Mouse (Mus musculus): ENCODE measurements around the gene Pheta2. TPM values are rescaled to one million over a fixed set of nuclear protein-coding genes. Genes with fewer than 3 reads are reported as not detected.
"Not testable (repeated sequence)": the region's sequence is repeated elsewhere in the genome, so short reads cannot be mapped to it uniquely, and the experiment has no call there.

Pheta2 gene
- polyA plus RNA-seq, 1 experiment from 2014 or later = 8.4 TPM

DNA sequence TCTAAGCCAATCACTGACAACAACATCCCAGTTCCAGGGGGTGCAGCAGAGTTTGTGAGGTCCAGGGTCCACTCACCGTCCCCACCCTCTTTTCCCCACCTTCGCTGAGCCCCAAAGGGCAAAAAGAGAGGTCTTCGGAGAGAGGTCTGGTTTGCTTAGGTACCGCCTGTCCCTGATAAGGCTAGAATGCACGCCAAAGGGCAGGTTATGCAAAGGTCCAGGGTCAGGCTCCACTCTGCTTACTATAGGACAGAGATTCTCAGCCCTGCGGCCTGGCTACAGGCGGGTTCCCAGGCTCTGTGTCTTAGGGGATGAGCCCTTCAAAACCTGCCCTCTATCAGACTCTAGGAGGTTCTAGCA, 40.7 kb downstream of the Pheta2 start:
- DNase-seq (ENCODE audit: low spot score) = no peak
- Histone ChIP-seq H3K9me3 (ENCODE audit: low read length) (no peaks in the 10 kb centered on the region), H3K4me3 (ENCODE audit: low read depth, low read length) (peak overlapping the region; percentile 43), H3K27me3 (replicated peaks; ENCODE audit: insufficient read depth, low read length) (no peaks in the 10 kb centered on the region), H3K36me3 (ENCODE audit: insufficient read depth, low read length) (no peaks in the 10 kb centered on the region), H3K27ac (ENCODE audit: low read length) (peak overlapping the region; percentile 93), H3K4me1 (ENCODE audit: insufficient read depth, low read depth, low read length) (peaks cover 7% of the 10 kb centered on the region; the same call in 1 of the 2 replicates), H3K4me2 (replicated peaks; ENCODE audit: low read depth, low read length) (peak overlapping the region; percentile 72), H3K9ac (replicated peaks; ENCODE audit: low read depth) (peak overlapping the region; percentile 54)
- 16% methylated on average over 7 of the region's 7 CpGs for WGBS
- no peak for ATAC-seq
- TF ChIP-seq EP300 (IDR thresholded peaks at IDR 0.05) = no peak
- TF ChIP-seq CTCF (IDR thresholded peaks at IDR 0.05) = no peak

DNA sequence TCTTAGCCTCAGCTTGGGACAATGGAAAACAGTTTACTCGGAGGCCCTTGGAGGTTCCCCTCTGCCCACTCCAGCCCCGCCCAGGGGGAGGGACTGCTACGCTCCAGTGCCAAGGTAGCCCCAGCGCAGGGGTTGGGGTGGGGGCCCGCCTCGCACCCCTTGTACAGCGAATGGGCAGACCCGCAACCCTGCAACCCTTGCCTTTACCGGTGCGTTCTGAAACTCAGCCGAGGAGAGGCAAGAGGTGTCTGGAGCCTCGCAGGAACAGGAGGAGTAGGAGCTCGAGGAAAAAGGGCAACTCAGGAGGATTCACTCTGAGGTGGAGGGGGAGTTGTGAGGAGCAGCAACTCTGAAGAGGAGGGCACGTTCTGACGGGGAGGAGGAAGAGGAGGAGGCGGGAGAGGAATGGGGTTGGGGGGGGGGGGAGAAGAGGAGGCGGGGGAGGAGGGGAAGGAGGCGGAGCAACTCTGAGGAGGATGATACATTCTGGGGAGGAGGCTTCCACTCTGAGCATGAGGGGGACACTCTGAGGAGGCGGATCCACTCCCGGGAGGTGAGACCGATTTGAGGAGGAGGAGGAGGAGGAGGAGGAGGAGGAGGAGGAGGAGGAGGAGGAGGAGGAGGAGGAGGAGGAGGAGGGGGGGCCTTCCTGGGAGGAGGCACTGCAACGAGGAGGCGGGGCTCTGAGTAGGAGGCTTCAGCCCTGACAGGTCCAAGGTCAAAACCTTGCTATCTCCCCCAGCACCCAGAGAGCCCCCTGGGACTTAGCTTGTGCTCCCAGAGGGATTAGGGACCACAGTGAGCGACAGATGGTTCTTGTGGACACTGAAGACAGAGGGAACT, 41.4 kb downstream of the Pheta2 start, which contains the start of gene Cyp2d22:
Cyp2d22 (minus strand) TSS at position 390 of the 843 bp plus-strand sequence.
- WGBS = 5% methylated on average over 16 of the region's 24 CpGs
- H3K4me2 ChIP-seq (replicated peaks; ENCODE audit: low read depth, low read length) = peak within 1 kb of the TSS; percentile 72
- no peaks in the 10 kb centered on the region for H3K27me3 ChIP-seq (replicated peaks; ENCODE audit: insufficient read depth, low read length)
- H3K36me3 ChIP-seq (ENCODE audit: insufficient read depth, low read length) = no peaks in the 10 kb centered on the region
- ATAC-seq (peak; percentile 51), DNase-seq (ENCODE audit: low spot score) (peak; percentile 83)
- H3K9me3 ChIP-seq (ENCODE audit: low read length) = no peaks in the 10 kb centered on the region
- TF ChIP-seq CTCF (IDR thresholded peaks at IDR 0.05) (no peak), EP300 (IDR thresholded peaks at IDR 0.05) (no peak)
- peak within 1 kb of the TSS; percentile 93 for H3K27ac ChIP-seq (ENCODE audit: low read length)
- peak within 1 kb of the TSS; percentile 54 for H3K9ac ChIP-seq (replicated peaks; ENCODE audit: low read depth)
- peaks cover 7% of the 10 kb centered on the region; the same call in 1 of the 2 replicates for H3K4me1 ChIP-seq (ENCODE audit: insufficient read depth, low read depth, low read length)
- H3K4me3 ChIP-seq (ENCODE audit: low read depth, low read length) = peak within 1 kb of the TSS; percentile 43

- peak; percentile 46 for DNase-seq (ENCODE audit: low spot score)
- WGBS = 27% methylated on average over 7 of the region's 7 CpGs
- H3K4me3 ChIP-seq (ENCODE audit: low read depth, low read length) = peak overlapping the region; percentile 43; the same call in 1 of the 2 replicates
- H3K9ac ChIP-seq (replicated peaks; ENCODE audit: low read depth) = no peak overlapping the region
- no peaks in the 10 kb centered on the region for H3K9me3 ChIP-seq (ENCODE audit: low read length)
- ATAC-seq = 0 out of 2 replicates have a peak, but pooled peaks have one; percentile 5
- no peak for TF ChIP-seq CTCF (IDR thresholded peaks at IDR 0.05)
- TF ChIP-seq EP300 (IDR thresholded peaks at IDR 0.05) = 0 out of 2 replicates have a peak, but pooled peaks have one; percentile 50
- peak overlapping the region; percentile 72 for H3K4me2 ChIP-seq (replicated peaks; ENCODE audit: low read depth, low read length)
- peaks cover 7% of the 10 kb centered on the region; the same call in 1 of the 2 replicates for H3K4me1 ChIP-seq (ENCODE audit: insufficient read depth, low read depth, low read length)
- H3K27ac ChIP-seq (ENCODE audit: low read length) = no peak overlapping the region
- H3K27me3 ChIP-seq (replicated peaks; ENCODE audit: insufficient read depth, low read length) = no peaks in the 10 kb centered on the region
- no peaks in the 10 kb centered on the region for H3K36me3 ChIP-seq (ENCODE audit: insufficient read depth, low read length)
Observed at GRCm38 (mm10) chr15:82380714-82381062, 41.9 kb downstream of the Pheta2 start.

GRCm38 (mm10) chr15:82382441-82382840, 43.7 kb downstream of the Pheta2 start:
- H3K36me3 ChIP-seq (ENCODE audit: insufficient read depth, low read length) = no peaks in the 10 kb centered on the region
- no peaks in the 10 kb centered on the region for H3K9me3 ChIP-seq (ENCODE audit: low read length)
- H3K27ac ChIP-seq (ENCODE audit: low read length) = no peak overlapping the region
- H3K4me1 ChIP-seq (ENCODE audit: insufficient read depth, low read depth, low read length) = peaks cover 7% of the 10 kb centered on the region; the same call in 1 of the 2 replicates
- 80% methylated on average over 2 of the region's 2 CpGs for WGBS
- no peak overlapping the region for H3K4me3 ChIP-seq (ENCODE audit: low read depth, low read length)
- H3K27me3 ChIP-seq (replicated peaks; ENCODE audit: insufficient read depth, low read length) = no peaks in the 10 kb centered on the region
- no peak overlapping the region for H3K9ac ChIP-seq (replicated peaks; ENCODE audit: low read depth)
- no peak overlapping the region for H3K4me2 ChIP-seq (replicated peaks; ENCODE audit: low read depth, low read length)
- TF ChIP-seq CTCF (IDR thresholded peaks at IDR 0.05) (no peak), EP300 (IDR thresholded peaks at IDR 0.05) (no peak)
- DNase-seq (ENCODE audit: low spot score) (no peak), ATAC-seq (no peak)

- Histone ChIP-seq H3K4me3 (ENCODE audit: low read depth, low read length) (no peak overlapping the region), H3K4me1 (ENCODE audit: insufficient read depth, low read depth, low read length) (no peaks in the 10 kb centered on the region), H3K36me3 (ENCODE audit: insufficient read depth, low read length) (no peaks in the 10 kb centered on the region), H3K27ac (ENCODE audit: low read length) (no peak overlapping the region), H3K27me3 (replicated peaks; ENCODE audit: insufficient read depth, low read length) (no peaks in the 10 kb centered on the region), H3K9ac (replicated peaks; ENCODE audit: low read depth) (no peak overlapping the region), H3K9me3 (ENCODE audit: low read length) (no peaks in the 10 kb centered on the region), H3K4me2 (replicated peaks; ENCODE audit: low read depth, low read length) (no peak overlapping the region)
- WGBS = 85% methylated on average over 2 of the region's 2 CpGs
- ATAC-seq = no peak
- DNase-seq (ENCODE audit: low spot score) = no peak
- TF ChIP-seq EP300 (IDR thresholded peaks at IDR 0.05) (no peak), CTCF (IDR thresholded peaks at IDR 0.05) (no peak)
Observed at GRCm38 (mm10) chr15:82385729-82386128, 47.0 kb downstream of the Pheta2 start.

GRCm38 (mm10) chr15:82389916-82390315, 51.2 kb downstream of the Pheta2 start:
- H3K9ac ChIP-seq (replicated peaks; ENCODE audit: low read depth); H3K27me3 ChIP-seq (replicated peaks; ENCODE audit: insufficient read depth, low read length); H3K27ac ChIP-seq (ENCODE audit: low read length); H3K9me3 ChIP-seq (ENCODE audit: low read length); H3K4me2 ChIP-seq (replicated peaks; ENCODE audit: low read depth, low read length); H3K4me3 ChIP-seq (ENCODE audit: low read depth, low read length); ATAC-seq; H3K36me3 ChIP-seq (ENCODE audit: insufficient read depth, low read length); H3K4me1 ChIP-seq (ENCODE audit: insufficient read depth, low read depth, low read length); DNase-seq (ENCODE audit: low spot score): not testable (repeated sequence)
- WGBS = 87% methylated on average over 10 of the region's 10 CpGs

GRCm38 (mm10) chr15:82393922-82394321, 55.2 kb downstream of the Pheta2 start, which contains the start of gene Cyp2d11:
Gene Cyp2d11 (minus strand): TSS chr15:82394022.
- H3K9ac ChIP-seq (replicated peaks; ENCODE audit: low read depth); H3K27ac ChIP-seq (ENCODE audit: low read length); H3K9me3 ChIP-seq (ENCODE audit: low read length); H3K27me3 ChIP-seq (replicated peaks; ENCODE audit: insufficient read depth, low read length); ATAC-seq; H3K4me3 ChIP-seq (ENCODE audit: low read depth, low read length); DNase-seq (ENCODE audit: low spot score); H3K4me1 ChIP-seq (ENCODE audit: insufficient read depth, low read depth, low read length); H3K4me2 ChIP-seq (replicated peaks; ENCODE audit: low read depth, low read length); H3K36me3 ChIP-seq (ENCODE audit: insufficient read depth, low read length): not testable (repeated sequence)
- 82% methylated on average over 2 of the region's 2 CpGs for WGBS
